Comparison of ENCODE assay signal across 9 mouse cellular contexts in genomic region chr3:88624951-88625350, GRCm38 (mm10). TPM values are rescaled to one million over a fixed set of nuclear protein-coding genes. Genes with fewer than 3 reads are reported as not detected.
DNase-seq lines count a peak whose midpoint lies in the region; ATAC-seq and TF ChIP-seq lines count a peak whose summit lies in the region.
"Had no signal": no experiment of that assay in that cellular context is flagged by ENCODE, and none has a peak within 500 bp of the region (broad histone marks: within the 10 kb centered on the region; RNA-seq: fewer than 3 reads in every experiment).

No protein-coding gene starts in this region.

- no peaks in the 10 kb centered on the region for H3K9me3 ChIP-seq in heart, embryonic 13.5 days
- no peaks in the 10 kb centered on the region for H3K9me3 ChIP-seq in liver, postnatal 0 days (ENCODE audit: low read length)

- H3K4me2 ChIP-seq in heart, embryonic 13.5 days, result peak overlapping the region; percentile 73
- peak overlapping the region; percentile 100 for H3K4me2 ChIP-seq in liver, postnatal 0 days (ENCODE audit: low read depth, low read length)

- no peaks in the 10 kb centered on the region for H3K27me3 ChIP-seq in heart, embryonic 13.5 days (replicated peaks)
- H3K27me3 ChIP-seq in liver, postnatal 0 days (ENCODE audit: insufficient read depth, low read length), result no peaks in the 10 kb centered on the region

- DNase-seq in layer of hippocampus, adult 2 months (ENCODE audit: low spot score in 2 of 2), result no peak
- no peak for DNase-seq in layer of hippocampus, adult 18-20 months (ENCODE audit: low spot score in 2 of 2)
- DNase-seq in liver, postnatal 0 days, result no peak
- DNase-seq in left cerebral cortex, adult 11 months (ENCODE audit: low spot score), result no peak
- no peak for DNase-seq in adrenal gland, adult 2 months
- DNase-seq in thymus, postnatal 0 days (ENCODE audit: low spot score), result no peak

- no peak for ATAC-seq in heart, embryonic 13.5 days (ENCODE audit: extremely low read depth, insufficient number of reproducible peaks, low FRiP score, low TSS enrichment)
- no peak for ATAC-seq in liver, postnatal 0 days

- WGBS in heart, embryonic 13.5 days, result 26% methylated on average over 2 of the region's 2 CpGs
- 20% methylated on average over 2 of the region's 2 CpGs for WGBS in liver, postnatal 0 days (ENCODE audit: insufficient replicate concordance)

- H3K36me3 ChIP-seq in heart, embryonic 13.5 days, result peaks cover 33% of the 10 kb centered on the region
- H3K36me3 ChIP-seq in liver, postnatal 0 days (replicated peaks; ENCODE audit: insufficient read depth, low read length), result peaks cover 19% of the 10 kb centered on the region

- H3K4me1 ChIP-seq in brown adipose tissue, adult 24 weeks (ENCODE audit: control insufficient read depth, insufficient read depth, insufficient read length, low read length), result peaks cover 49% of the 10 kb centered on the region
- peaks cover 82% of the 10 kb centered on the region for H3K4me1 ChIP-seq in heart, embryonic 13.5 days
- H3K4me1 ChIP-seq in liver, postnatal 0 days (ENCODE audit: insufficient read depth), result peaks cover 76% of the 10 kb centered on the region

- TF ChIP-seq CTCF in layer of hippocampus, adult 2 months (conservative IDR thresholded peaks at IDR 0.05), result no peak
- TF ChIP-seq CTCF in liver, postnatal 0 days (IDR thresholded peaks at IDR 0.05; ENCODE audit: low read depth), result no peak

- peak overlapping the region; percentile 98 for H3K27ac ChIP-seq in layer of hippocampus, adult 2 months
- H3K27ac ChIP-seq in brown adipose tissue, adult 24 weeks (replicated peaks; ENCODE audit: low read depth, low read length), result peak overlapping the region; percentile 88
- H3K27ac ChIP-seq in heart, embryonic 13.5 days (replicated peaks), result peak overlapping the region; percentile 99
- H3K27ac ChIP-seq in liver, postnatal 0 days (ENCODE audit: low read depth), result no peak overlapping the region

- H3K9ac ChIP-seq in heart, embryonic 13.5 days, result peak overlapping the region; percentile 98
- 0 out of 2 replicates have a peak overlapping the region, but pooled peaks have one; percentile 7 for H3K9ac ChIP-seq in liver, postnatal 0 days (replicated peaks)

- H3K4me3 ChIP-seq in layer of hippocampus, adult 2 months, result peak overlapping the region; percentile 76
- peak overlapping the region; percentile 88 for H3K4me3 ChIP-seq in brown adipose tissue, adult 24 weeks (ENCODE audit: insufficient read depth, low read depth, low read length)
- peak overlapping the region; percentile 93 for H3K4me3 ChIP-seq in heart, embryonic 13.5 days
- no peak overlapping the region for H3K4me3 ChIP-seq in liver, postnatal 0 days (ENCODE audit: low read depth, low read length)

- no peak for TF ChIP-seq EP300 in liver, postnatal 0 days (IDR thresholded peaks at IDR 0.05; ENCODE audit: low read depth)

RNA-seq across cellular contexts. Expression of gene Arhgef2, which starts 19.2 kb away (rescaled TPM):
- 100 to 1,000 TPM; 268 to 283 TPM for total RNA-seq in layer of hippocampus, adult 2 months (2021)
- total RNA-seq in layer of hippocampus, adult 18-20 months (2021), result 100 to 1,000 TPM; 237 to 255 TPM
- polyA plus RNA-seq in brown adipose tissue, adult 24 weeks (2012; ENCODE audit: insufficient read depth, insufficient read length, missing spikeins), result 13.7 and 23.6 TPM in 2 replicates
- 73.1 and 73.4 TPM in 2 replicates for polyA plus RNA-seq in heart, embryonic 13.5 days (2015; fragmentation: Nextera tagmentation; extraction: Ambion mirVana)
- 13.7 and 13.8 TPM in 2 replicates for polyA plus RNA-seq in liver, postnatal 0 days (2015; fragmentation: Nextera tagmentation; extraction: Ambion mirVana)
- total RNA-seq in adrenal gland, adult 2 months (2021), result 10 to 100 TPM; 26.3 to 33.3 TPM
- polyA plus RNA-seq in adrenal gland, adult 2 months (2012; rRNA removed), result 35.9 and 37.5 TPM in 2 replicates
- polyA plus RNA-seq in thymus, postnatal 0 days (2015; fragmentation: Nextera tagmentation; extraction: Ambion mirVana), result 64.2 and 94.5 TPM in 2 replicates

RNA-seq across cellular contexts. Expression of gene Rxfp4, which starts 28.0 kb away (rescaled TPM):
- not detected for total RNA-seq in layer of hippocampus, adult 2 months (2021)
- not detected for total RNA-seq in layer of hippocampus, adult 18-20 months (2021)
- polyA plus RNA-seq in brown adipose tissue, adult 24 weeks (2012; ENCODE audit: insufficient read depth, insufficient read length, missing spikeins), result not detected in 2 replicates
- polyA plus RNA-seq in heart, embryonic 13.5 days (2015; fragmentation: Nextera tagmentation; extraction: Ambion mirVana), result not detected in 2 replicates
- not detected in 2 replicates for polyA plus RNA-seq in liver, postnatal 0 days (2015; fragmentation: Nextera tagmentation; extraction: Ambion mirVana)
- total RNA-seq in adrenal gland, adult 2 months (2021), result not detected
- polyA plus RNA-seq in adrenal gland, adult 2 months (2012; rRNA removed), result not detected in 2 replicates
- not detected in 2 replicates for polyA plus RNA-seq in thymus, postnatal 0 days (2015; fragmentation: Nextera tagmentation; extraction: Ambion mirVana)
- polyA plus RNA-seq: brain, embryonic 14.5 days had no signal

RNA-seq across cellular contexts. Expression of gene Ssr2, which starts 49.3 kb away (rescaled TPM):
- 10 to 100 TPM; 86.8 to 91.6 TPM for total RNA-seq in layer of hippocampus, adult 2 months (2021)
- 10 to 100 TPM; 91.5 to 97.2 TPM for total RNA-seq in layer of hippocampus, adult 18-20 months (2021)
- 84.2 and 89.0 TPM in 2 replicates for polyA plus RNA-seq in brown adipose tissue, adult 24 weeks (2012; ENCODE audit: insufficient read depth, insufficient read length, missing spikeins)
- polyA plus RNA-seq in heart, embryonic 13.5 days (2015; fragmentation: Nextera tagmentation; extraction: Ambion mirVana), result 173 and 202 TPM in 2 replicates
- polyA plus RNA-seq in liver, postnatal 0 days (2015; fragmentation: Nextera tagmentation; extraction: Ambion mirVana), result 141 and 155 TPM in 2 replicates
- total RNA-seq in adrenal gland, adult 2 months (2021), result 100 to 1,000 TPM; 178 to 218 TPM
- 110 and 151 TPM in 2 replicates for polyA plus RNA-seq in adrenal gland, adult 2 months (2012; rRNA removed)
- polyA plus RNA-seq in thymus, postnatal 0 days (2015; fragmentation: Nextera tagmentation; extraction: Ambion mirVana), result 206 and 212 TPM in 2 replicates
